Mouse (Mus musculus) midbrain, embryonic 14.5 days (tissue): ENCODE data around the gene Zfp652. TPM values are rescaled to one million over a fixed set of nuclear protein-coding genes. Genes with fewer than 3 reads are reported as not detected.
"Not testable (repeated sequence)": the region's sequence is repeated elsewhere in the genome, so short reads cannot be mapped to it uniquely, and the experiment has no call there.

Experiments used
- ATAC-seq: fragments of 200-750 bp; cut with Nextera tagmentation; 2 replicates; pipeline ENCODE4 v1.8.0; 2017; ENCODE audit warnings: moderate number of reproducible peaks, moderate library complexity; ENCODE audit not compliant: low FRiP score, low TSS enrichment
- DNase-seq: peaks from one replicate; pipeline ENCODE4 v3.0.0-alpha.2; 2015
- H3K27ac ChIP-seq: fragments of 300-500 bp; sonication (generic); replicated peaks from 2 replicates; pipeline ENCODE4 v1.5.1; 2014; ENCODE audit warnings: mild to moderate bottlenecking, low read depth, low read length, moderate library complexity
- H3K27me3 ChIP-seq: fragments of 300-500 bp; sonication (generic); 2 replicates; pipeline ENCODE4 v1.6.1; 2014; ENCODE audit warnings: low read length, control low read depth, mixed read lengths; ENCODE audit not compliant: control insufficient read depth, insufficient read depth
- H3K36me3 ChIP-seq: fragments of 300-500 bp; sonication (generic); 2 replicates; pipeline ENCODE4 v1.6.1; 2014; ENCODE audit warnings: low read length, control low read depth; ENCODE audit not compliant: control insufficient read depth, insufficient read depth
- H3K4me1 ChIP-seq: fragments of 300-500 bp; sonication (generic); 2 replicates; pipeline ENCODE4 v1.6.1; 2014; ENCODE audit warnings: mild to moderate bottlenecking, antibody characterized with exemption, low read length, control low read depth; ENCODE audit not compliant: control insufficient read depth, insufficient read depth
- H3K4me2 ChIP-seq: fragments of 300-500 bp; sonication (generic); 2 replicates; pipeline ENCODE4 v1.6.1; 2014; ENCODE audit warnings: mild to moderate bottlenecking, low read length, moderate library complexity
- H3K4me3 ChIP-seq: fragments of 300-500 bp; sonication (generic); replicated peaks from 2 replicates; pipeline ENCODE4 v1.5.1; 2014; ENCODE audit warnings: low read depth, low read length
- H3K9ac ChIP-seq: fragments of 300-500 bp; sonication (generic); replicated peaks from 2 replicates; pipeline ENCODE4 v1.6.1; 2014; ENCODE audit warnings: mild to moderate bottlenecking, low read length, moderate library complexity
- H3K9me3 ChIP-seq: fragments of 300-500 bp; sonication (generic); 2 replicates; pipeline ENCODE4 v1.6.1; 2016; ENCODE audit warnings: low read length, control low read depth, mixed read lengths; ENCODE audit not compliant: control insufficient read depth
- WGBS: fragments of 180-500 bp; shearing (Covaris S2); extraction: QIAGEN DNeasy Blood & Tissue Kit; methylation state at CpG from one replicate; pipeline ENCODE4 v1.1.7; 2014; 5-methylcytosine and 5-hydroxymethylcytosine counted together
- polyA plus RNA-seq: library from polyadenylated mRNA; unstranded; fragments of >200 nt; fragmentation: Nextera tagmentation; extraction: Ambion mirVana; gene quantifications from 2 replicates; pipeline ENCODE4 v1.2.1, GENCODE M21; 2014

Gene Zfp652
- 13.1 and 15.7 TPM in 2 replicates for polyA plus RNA-seq

DNA sequence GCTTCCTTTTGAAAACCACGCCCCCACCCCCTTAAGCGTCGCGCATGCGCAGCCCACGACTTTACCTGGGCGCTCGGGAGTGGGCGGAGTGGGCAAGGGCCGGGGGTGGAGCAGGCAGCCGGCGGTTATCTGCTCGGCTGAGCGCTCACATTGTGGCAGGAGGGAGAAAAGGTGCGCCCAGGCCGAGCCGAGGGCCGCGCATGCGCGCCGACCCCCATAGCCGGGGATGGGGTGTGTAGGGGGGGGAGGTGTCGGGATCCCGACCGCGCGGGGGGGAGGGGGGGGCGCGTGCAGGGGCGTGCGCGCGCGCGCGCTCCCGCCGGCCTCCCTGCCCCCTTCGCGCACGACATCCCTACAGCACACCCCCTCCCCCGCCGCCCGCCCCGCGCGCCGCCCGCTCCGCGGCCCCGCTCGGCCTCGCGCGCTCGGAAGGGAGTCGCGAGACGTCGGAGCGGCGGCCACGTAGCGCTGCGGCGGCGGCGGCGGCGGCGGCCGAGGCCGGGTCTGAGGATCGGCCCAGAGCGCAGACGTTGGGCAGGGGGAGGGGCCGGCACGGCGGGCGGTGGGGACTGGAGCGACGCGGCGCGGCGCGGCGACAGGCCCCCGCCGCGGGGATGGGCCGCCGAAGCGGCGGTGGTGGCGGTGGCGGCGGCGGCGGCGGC is at the start of gene Zfp652:
Zfp652 (plus strand) TSS at position 111 of the 662 bp plus-strand sequence.
- WGBS: under 1% methylated on average over 49 of the region's 103 CpGs
- Histone ChIP-seq H3K27ac (peak within 1 kb of the TSS; percentile 97), H3K4me1 (peaks cover 23% of the 10 kb centered on the region), H3K27me3 (no peaks in the 10 kb centered on the region), H3K4me2 (peak within 1 kb of the TSS; percentile 86), H3K9ac (peak within 1 kb of the TSS; percentile 97), H3K9me3 (no peaks in the 10 kb centered on the region), H3K36me3 (no peaks in the 10 kb centered on the region), H3K4me3 (peak within 1 kb of the TSS; percentile 91)
- ATAC-seq (peak; percentile 88), DNase-seq (peak; percentile 96)

DNA sequence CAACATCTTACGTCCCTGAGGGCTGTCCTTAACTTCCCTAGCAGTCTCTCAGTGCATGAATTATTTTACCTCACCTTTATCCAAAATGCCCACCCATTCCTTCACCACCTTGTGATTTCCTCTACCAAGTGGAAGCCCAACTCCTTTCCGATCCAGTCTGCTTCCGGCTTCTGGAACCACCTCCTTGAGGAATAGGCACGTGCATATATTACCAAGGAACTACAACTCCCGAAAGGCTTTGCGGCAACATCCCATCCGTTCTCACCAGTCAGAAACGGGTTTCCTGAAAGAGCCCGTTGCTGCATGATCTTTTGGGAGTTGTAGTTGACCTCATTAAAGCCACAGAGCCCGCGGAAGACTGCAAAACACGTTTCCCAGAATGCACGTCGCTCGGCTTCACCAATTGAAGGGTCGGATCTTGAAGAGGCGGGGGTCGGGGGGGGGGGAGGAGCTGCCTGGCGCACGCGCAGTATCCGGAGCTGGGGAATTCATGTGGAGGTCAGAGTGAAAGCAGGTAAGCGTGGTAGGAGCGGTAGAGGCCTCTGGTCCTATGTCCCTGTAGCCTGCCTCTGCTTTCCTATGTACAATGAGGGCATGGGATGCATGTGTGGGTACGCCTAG is 45.8 kb upstream of the Zfp652 start, which contains the start of gene Phb:
Phb (plus strand) TSS at position 429 of the 621 bp plus-strand sequence.
- H3K27ac ChIP-seq: 0 out of 2 replicates have a peak within 1 kb of the TSS, but pooled peaks have one; percentile 32
- WGBS: 2% methylated on average over 25 of the region's 25 CpGs
- peak; percentile 97 for ATAC-seq

DNA sequence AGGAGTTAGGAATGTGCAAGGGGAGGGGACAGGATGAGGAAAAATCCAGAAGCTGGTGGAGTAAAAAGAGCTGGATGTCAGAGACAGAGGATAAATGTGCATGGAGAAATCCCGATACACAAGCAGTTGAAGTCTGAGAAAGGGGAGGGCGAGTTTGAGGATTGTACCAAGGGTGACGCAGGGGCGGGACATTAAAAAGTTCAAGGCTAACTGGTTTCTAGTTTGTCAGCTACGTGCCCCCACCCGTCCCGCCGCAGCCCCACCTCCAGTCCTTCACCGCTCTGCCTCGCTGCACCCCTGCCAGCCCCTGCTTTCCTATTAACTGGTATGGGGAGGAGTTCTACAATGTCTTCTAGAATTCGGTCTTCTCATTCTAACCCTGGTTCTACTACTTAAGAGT is 45.3 kb upstream of the Zfp652 start:
- no peaks in the 10 kb centered on the region for H3K27me3 ChIP-seq
- H3K4me1 ChIP-seq: peaks cover 7% of the 10 kb centered on the region
- H3K36me3 ChIP-seq: peaks cover 34% of the 10 kb centered on the region
- 2% methylated on average over 11 of the region's 11 CpGs for WGBS
- peak; percentile 1; the same call in 1 of the 2 replicates for ATAC-seq
- DNase-seq: no peak
- peak overlapping the region; percentile 60 for H3K9ac ChIP-seq
- H3K4me2 ChIP-seq: peak overlapping the region; percentile 71
- peak overlapping the region; percentile 53 for H3K4me3 ChIP-seq
- no peaks in the 10 kb centered on the region for H3K9me3 ChIP-seq
- 0 out of 2 replicates have a peak overlapping the region, but pooled peaks have one; percentile 32 for H3K27ac ChIP-seq

More for the DNA sequence above, 45.8 kb upstream of the Zfp652 start, which contains the start of gene Phb:
- H3K27me3 ChIP-seq: no peaks in the 10 kb centered on the region
- H3K4me2 ChIP-seq: peak within 1 kb of the TSS; percentile 72
- no peaks in the 10 kb centered on the region for H3K9me3 ChIP-seq
- peak; percentile 98 for DNase-seq
- H3K9ac ChIP-seq: peak within 1 kb of the TSS; percentile 60
- H3K36me3 ChIP-seq: peaks cover 28% of the 10 kb centered on the region
- H3K4me1 ChIP-seq: peaks cover 7% of the 10 kb centered on the region
- peak within 1 kb of the TSS; percentile 53 for H3K4me3 ChIP-seq

DNA sequence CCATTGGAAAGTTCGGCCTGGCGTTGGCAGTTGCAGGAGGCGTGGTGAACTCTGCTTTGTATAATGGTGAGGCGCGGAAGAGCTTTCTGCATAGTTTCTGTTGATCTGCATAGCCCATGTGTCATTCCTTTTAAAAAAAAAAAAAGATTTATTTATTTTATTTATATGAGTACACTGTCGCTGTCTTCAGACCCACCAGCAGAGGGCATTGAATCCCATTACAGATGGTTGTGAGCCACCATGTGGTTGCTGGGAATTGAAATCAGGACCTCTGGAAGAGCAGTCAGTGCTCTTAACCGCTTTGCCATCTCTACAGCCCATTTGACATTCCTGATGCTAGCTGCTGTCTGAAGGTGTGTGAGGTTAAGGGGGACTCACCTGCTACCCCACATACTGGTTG is 44.4 kb upstream of the Zfp652 start:
- ATAC-seq, H3K4me2 ChIP-seq, H3K9me3 ChIP-seq, H3K27ac ChIP-seq, H3K4me1 ChIP-seq, H3K4me3 ChIP-seq, H3K9ac ChIP-seq, H3K27me3 ChIP-seq, DNase-seq: not testable (repeated sequence)
- peaks cover 42% of the 10 kb centered on the region for H3K36me3 ChIP-seq
- WGBS: 93% methylated on average over 7 of the region's 7 CpGs

DNA sequence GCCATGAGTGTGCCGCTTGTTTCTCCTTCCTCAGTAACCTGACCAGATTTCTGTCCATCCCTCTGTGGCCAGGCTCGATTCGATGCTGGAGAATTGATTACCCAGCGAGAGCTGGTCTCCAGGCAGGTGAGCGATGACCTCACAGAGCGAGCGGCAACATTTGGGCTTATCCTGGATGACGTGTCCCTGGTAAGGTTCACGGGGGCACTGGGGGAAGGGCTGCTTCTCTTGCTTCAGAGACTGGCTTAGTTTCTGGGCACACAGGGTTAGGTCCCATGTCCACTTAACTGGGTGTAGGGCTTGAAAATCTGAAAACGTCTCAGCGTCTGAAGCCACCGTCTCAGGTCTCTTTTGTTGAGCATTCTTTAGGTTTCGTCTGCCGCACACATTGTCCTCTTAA is 37.0 kb upstream of the Zfp652 start:
- DNase-seq: no peak
- Histone ChIP-seq H3K27ac (no peak overlapping the region), H3K27me3 (no peaks in the 10 kb centered on the region), H3K4me3 (no peak overlapping the region), H3K36me3 (peaks cover 80% of the 10 kb centered on the region), H3K4me2 (no peak overlapping the region), H3K4me1 (no peaks in the 10 kb centered on the region), H3K9ac (no peak overlapping the region), H3K9me3 (no peaks in the 10 kb centered on the region)
- no peak for ATAC-seq
- WGBS: 92% methylated on average over 14 of the region's 14 CpGs

DNA sequence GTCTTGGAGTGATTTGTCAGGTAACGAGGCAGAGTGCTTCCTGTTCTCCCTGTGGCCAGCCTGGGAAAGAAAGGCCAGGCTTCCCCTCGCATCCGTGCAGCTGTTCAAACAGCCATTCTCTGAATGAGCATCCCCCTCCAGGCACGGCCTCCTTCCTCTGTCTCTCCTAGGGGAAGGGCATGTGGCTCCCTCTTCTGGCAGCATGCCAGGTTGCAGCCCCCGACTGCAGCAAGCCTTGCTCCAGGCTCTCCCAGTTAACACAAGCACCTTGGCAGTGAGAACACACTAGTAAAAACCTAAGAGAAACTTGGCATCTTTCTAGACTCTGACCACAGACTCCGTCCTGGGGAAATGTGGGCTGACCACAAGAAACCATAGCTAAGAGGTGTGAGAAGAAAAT is 36.2 kb upstream of the Zfp652 start:
- no peak for ATAC-seq
- Histone ChIP-seq H3K4me2 (no peak overlapping the region), H3K4me1 (no peaks in the 10 kb centered on the region), H3K27me3 (no peaks in the 10 kb centered on the region), H3K27ac (peak overlapping the region; percentile 41; the same call in 1 of the 2 replicates), H3K36me3 (peaks cover 80% of the 10 kb centered on the region), H3K9me3 (no peaks in the 10 kb centered on the region), H3K9ac (no peak overlapping the region), H3K4me3 (no peak overlapping the region)
- 19% methylated on average over 6 of the region's 6 CpGs for WGBS
- peak; percentile 89 for DNase-seq

DNA sequence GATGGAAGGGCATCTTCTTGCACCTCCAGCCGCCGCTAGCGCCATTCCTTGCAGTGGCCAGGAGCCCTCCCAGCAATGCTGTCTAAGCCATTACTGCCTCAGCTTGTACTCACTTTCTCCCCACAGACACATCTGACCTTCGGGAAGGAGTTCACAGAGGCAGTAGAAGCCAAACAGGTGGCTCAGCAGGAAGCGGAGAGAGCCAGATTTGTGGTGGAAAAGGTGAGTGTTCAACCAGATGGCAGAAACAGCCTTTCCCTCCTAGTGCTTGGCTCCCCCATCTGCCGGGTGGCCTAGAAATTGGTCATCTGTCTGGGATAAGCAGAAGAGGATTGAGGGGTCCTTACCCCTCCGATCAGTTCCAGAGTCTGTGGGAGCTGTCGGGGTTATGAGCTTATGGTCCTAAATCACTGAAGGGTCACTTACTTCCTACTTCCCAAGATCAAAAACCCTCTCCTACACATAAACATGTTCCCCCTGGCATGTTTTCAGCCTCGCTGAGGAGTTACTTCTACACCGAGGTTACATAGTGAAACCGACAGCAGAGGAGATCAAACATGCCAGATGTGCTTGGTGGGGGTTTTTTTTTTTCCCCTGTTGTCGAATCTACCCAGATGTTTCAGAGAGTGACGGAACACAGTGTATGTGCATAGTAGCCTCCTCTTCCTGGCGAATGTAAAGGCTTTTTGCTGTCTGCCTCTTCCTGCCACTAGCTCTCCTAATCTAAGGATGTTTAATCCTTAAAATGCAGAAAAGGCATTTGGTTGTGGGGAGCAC is 34.4 kb upstream of the Zfp652 start:
- H3K9ac ChIP-seq: no peak overlapping the region
- WGBS: 93% methylated on average over 14 of the region's 14 CpGs

DNA sequence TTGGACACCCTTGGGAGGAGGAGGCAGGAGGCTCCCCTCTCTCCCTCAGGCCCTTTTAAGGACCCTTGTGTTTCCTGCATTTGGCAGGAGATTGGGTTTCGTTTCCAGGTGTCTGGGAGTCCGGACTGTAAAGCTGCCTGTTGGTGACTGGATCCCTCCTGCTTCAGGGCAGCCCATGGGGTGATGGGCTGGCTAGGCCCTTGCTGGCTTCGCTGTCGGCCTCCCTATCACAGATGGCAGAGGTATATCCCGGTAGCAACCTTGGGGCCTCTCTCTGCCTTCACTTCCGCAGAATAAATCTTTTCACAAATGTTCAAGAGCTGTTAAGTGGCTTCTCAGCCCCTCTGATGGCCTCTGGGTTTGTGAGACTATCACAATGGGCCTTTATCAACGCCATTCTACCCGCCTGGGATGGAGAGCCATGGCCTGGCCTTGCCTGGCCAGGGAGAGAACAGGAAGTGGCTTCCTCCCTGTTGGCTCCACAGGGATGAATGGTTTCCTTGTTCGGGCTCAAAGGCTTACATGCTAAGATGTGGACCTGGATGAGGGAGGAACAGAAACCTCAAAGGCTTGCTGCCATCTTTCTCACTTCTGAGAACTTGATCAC is 30.4 kb upstream of the Zfp652 start:
- H3K4me2 ChIP-seq: no peak overlapping the region
- no peaks in the 10 kb centered on the region for H3K9me3 ChIP-seq
- no peak overlapping the region for H3K27ac ChIP-seq
- no peaks in the 10 kb centered on the region for H3K27me3 ChIP-seq
- H3K36me3 ChIP-seq: peaks cover 46% of the 10 kb centered on the region
- WGBS: 87% methylated on average over 9 of the region's 9 CpGs
- ATAC-seq (no peak), DNase-seq (no peak)
- H3K4me3 ChIP-seq: no peak overlapping the region
- no peaks in the 10 kb centered on the region for H3K4me1 ChIP-seq
- no peak overlapping the region for H3K9ac ChIP-seq

More for the DNA sequence above, 34.4 kb upstream of the Zfp652 start:
- DNase-seq (no peak), ATAC-seq (no peak)
- H3K4me1 ChIP-seq: no peaks in the 10 kb centered on the region
- no peak overlapping the region for H3K4me3 ChIP-seq
- no peaks in the 10 kb centered on the region for H3K27me3 ChIP-seq
- H3K9me3 ChIP-seq: no peaks in the 10 kb centered on the region
- peaks cover 71% of the 10 kb centered on the region for H3K36me3 ChIP-seq
- no peak overlapping the region for H3K27ac ChIP-seq
- no peak overlapping the region for H3K4me2 ChIP-seq
